Mouse (Mus musculus) hindbrain, postnatal 0 days (tissue): ENCODE data around the gene BC025920. TPM values are rescaled to one million over a fixed set of nuclear protein-coding genes. Genes with fewer than 3 reads are reported as not detected.
A peak's percentile ranks its signal among the peaks of the same experiment; 100 is the strongest.

Source experiments
- ATAC-seq: fragments of 200-750 bp; cut with Nextera tagmentation; 2 replicates; pipeline ENCODE4 v1.8.0; 2017; ENCODE audit warnings: mild to moderate bottlenecking, moderate TSS enrichment, moderate library complexity
- DNase-seq: peaks from one replicate; pipeline ENCODE4 v3.0.0-alpha.2; 2015; ENCODE audit warnings: low spot score
- H3K27ac ChIP-seq: fragments of 300-500 bp; sonication (generic); 2 replicates; pipeline ENCODE4 v1.5.1; 2014; ENCODE audit warnings: mild to moderate bottlenecking
- H3K27me3 ChIP-seq: fragments of 300-500 bp; sonication (generic); 2 replicates; pipeline ENCODE4 v1.6.1; 2014; ENCODE audit warnings: low read length, mixed read lengths; ENCODE audit not compliant: insufficient read depth
- H3K36me3 ChIP-seq: fragments of 300-500 bp; sonication (generic); 2 replicates; pipeline ENCODE4 v1.6.1; 2014; ENCODE audit warnings: low read length, mixed read lengths; ENCODE audit not compliant: insufficient read depth
- H3K4me1 ChIP-seq: fragments of 300-500 bp; sonication (generic); 2 replicates; pipeline ENCODE4 v1.6.1; 2014; ENCODE audit warnings: antibody characterized with exemption, low read length, mixed read lengths; ENCODE audit not compliant: insufficient read depth
- H3K4me2 ChIP-seq: fragments of 300-500 bp; sonication (generic); 2 replicates; pipeline ENCODE4 v1.6.1; 2014; ENCODE audit warnings: low read depth, mild to moderate bottlenecking, low read length, moderate library complexity, mixed read lengths
- H3K4me3 ChIP-seq: fragments of 300-500 bp; sonication (generic); 2 replicates; pipeline ENCODE4 v1.5.1; 2014; ENCODE audit warnings: low read length
- H3K9ac ChIP-seq: fragments of 300-500 bp; sonication (generic); replicated peaks from 2 replicates; pipeline ENCODE4 v1.6.1; 2014; ENCODE audit warnings: mild to moderate bottlenecking, low read length, moderate library complexity, mixed read lengths
- H3K9me3 ChIP-seq: fragments of 300-500 bp; sonication (generic); 2 replicates; pipeline ENCODE4 v1.6.1; 2016; ENCODE audit warnings: low read length, mixed read lengths
- CTCF ChIP-seq: IDR thresholded peaks from 2 replicates; pipeline ENCODE4 v1.5.1; 2016; ENCODE audit warnings: antibody characterized with exemption, control low read depth, low read depth
- WGBS: fragments of 180-500 bp; shearing (Covaris S2); extraction: QIAGEN DNeasy Blood & Tissue Kit; methylation state at CpG from one replicate; pipeline ENCODE4 v1.1.7; 2014; 5-methylcytosine and 5-hydroxymethylcytosine counted together
- polyA plus RNA-seq: library from polyadenylated mRNA; unstranded; fragments of >200 nt; fragmentation: Nextera tagmentation; extraction: Ambion mirVana; gene quantifications from 2 replicates; pipeline ENCODE4 v1.2.1, GENCODE M21; 2015
- total RNA-seq: library from RNA; depleted of rRNA; stranded (reverse); fragments of >200 nt; gene quantifications from 2 replicates; pipeline ENCODE4 v1.2.3, GENCODE M21; 2014

The BC025920 gene
- total and polyA plus RNA-seq, 2 experiments from 2014 or later = 1.3 to 4.2 TPM

GRCm38 (mm10) chr10:81597137-81597950 is 8.7 kb upstream of the BC025920 start:
- H3K4me2 ChIP-seq = peak overlapping the region; percentile 24; the same call in 1 of the 2 replicates
- H3K9ac ChIP-seq = 0 out of 2 replicates have a peak overlapping the region, but pooled peaks have one; percentile 25
- H3K4me3 ChIP-seq = no peak overlapping the region
- H3K9me3 ChIP-seq = no peaks in the 10 kb centered on the region
- DNase-seq (peak; percentile 82), ATAC-seq (peak; percentile 42)
- peak overlapping the region; percentile 45; the same call in 1 of the 2 replicates for H3K27ac ChIP-seq
- H3K27me3 ChIP-seq = no peaks in the 10 kb centered on the region
- peaks cover 27% of the 10 kb centered on the region for H3K4me1 ChIP-seq
- 3% methylated on average over 10 of the region's 12 CpGs for WGBS
- no peak for TF ChIP-seq CTCF
- no peaks in the 10 kb centered on the region for H3K36me3 ChIP-seq

- no peaks in the 10 kb centered on the region for H3K27me3 ChIP-seq
- no peaks in the 10 kb centered on the region for H3K36me3 ChIP-seq
- ATAC-seq (no peak), DNase-seq (no peak)
- 40% methylated on average over 3 of the region's 3 CpGs for WGBS
- TF ChIP-seq CTCF = no peak
- H3K27ac ChIP-seq = no peak overlapping the region
- H3K4me3 ChIP-seq = no peak overlapping the region
- no peaks in the 10 kb centered on the region for H3K9me3 ChIP-seq
- H3K4me1 ChIP-seq = peaks cover 27% of the 10 kb centered on the region
- no peak overlapping the region for H3K4me2 ChIP-seq
- no peak overlapping the region for H3K9ac ChIP-seq
These were observed 7.7 kb upstream of the BC025920 start for GRCm38 (mm10) chr10:81598342-81598741.

GRCm38 (mm10) chr10:81598871-81599270 is 7.2 kb upstream of the BC025920 start:
- H3K4me3 ChIP-seq = no peak overlapping the region
- H3K9me3 ChIP-seq = no peaks in the 10 kb centered on the region
- H3K9ac ChIP-seq = no peak overlapping the region
- H3K4me1 ChIP-seq = peaks cover 27% of the 10 kb centered on the region
- TF ChIP-seq CTCF = no peak
- H3K36me3 ChIP-seq = no peaks in the 10 kb centered on the region
- no peaks in the 10 kb centered on the region for H3K27me3 ChIP-seq
- ATAC-seq = no peak
- H3K27ac ChIP-seq = no peak overlapping the region
- no peak overlapping the region for H3K4me2 ChIP-seq
- WGBS = 61% methylated on average over 6 of the region's 6 CpGs
- no peak for DNase-seq

GRCm38 (mm10) chr10:81599630-81600029 is 6.4 kb upstream of the BC025920 start:
- WGBS = 74% methylated on average over 5 of the region's 5 CpGs
- H3K36me3 ChIP-seq = no peaks in the 10 kb centered on the region
- H3K27me3 ChIP-seq = no peaks in the 10 kb centered on the region
- H3K4me2 ChIP-seq = no peak overlapping the region
- no peak for ATAC-seq
- H3K9me3 ChIP-seq = no peaks in the 10 kb centered on the region
- no peak for DNase-seq
- H3K27ac ChIP-seq = no peak overlapping the region
- H3K4me1 ChIP-seq = peaks cover 27% of the 10 kb centered on the region
- H3K4me3 ChIP-seq = no peak overlapping the region
- H3K9ac ChIP-seq = no peak overlapping the region
- TF ChIP-seq CTCF = no peak

- Histone ChIP-seq H3K4me1 (peaks cover 27% of the 10 kb centered on the region), H3K9ac (no peak overlapping the region), H3K4me3 (no peak overlapping the region), H3K9me3 (no peaks in the 10 kb centered on the region), H3K4me2 (no peak overlapping the region), H3K27me3 (no peaks in the 10 kb centered on the region), H3K36me3 (no peaks in the 10 kb centered on the region), H3K27ac (no peak overlapping the region)
- WGBS = 54% methylated on average over 10 of the region's 10 CpGs
- no peak for TF ChIP-seq CTCF
- ATAC-seq = no peak
- no peak for DNase-seq
These were observed 6.0 kb upstream of the BC025920 start for GRCm38 (mm10) chr10:81600096-81600495.

GRCm38 (mm10) chr10:81600738-81601203 is 5.3 kb upstream of the BC025920 start, which contains the start of gene Tle6:
Gene Tle6 (minus strand): TSS chr10:81601073.
- Histone ChIP-seq H3K4me1 (peaks cover 23% of the 10 kb centered on the region), H3K9ac (0 out of 2 replicates have a peak within 1 kb of the TSS, but pooled peaks have one; percentile 24), H3K36me3 (no peaks in the 10 kb centered on the region), H3K27ac (no peak within 1 kb of the TSS), H3K4me3 (peak within 1 kb of the TSS; percentile 21), H3K9me3 (no peaks in the 10 kb centered on the region), H3K4me2 (peak within 1 kb of the TSS; percentile 61), H3K27me3 (no peaks in the 10 kb centered on the region)
- TF ChIP-seq CTCF = no peak
- ATAC-seq (peak; percentile 82), DNase-seq (peak; percentile 97)
- under 1% methylated on average over 28 of the region's 28 CpGs for WGBS
